Mouse (Mus musculus) thymus, postnatal 36 days (tissue): ENCODE measurements at regions not wholly inside any gene's neighbourhood (a gene's known extent, or its start where the extent isn't known, plus 50 kb on each side); places are given as distances from the start of the nearest gene placed in this dataset.

Source experiments
- DNase-seq, 2 experiments: peaks; one replicate each; pipeline ENCODE4 v3.0.0; 2022; ENCODE audit warnings: mixed read lengths in 2 of 2

GRCm38 (mm10) chr16:30008451-30009357, 55.5 kb upstream of the Hes1 start:
- peak; percentile 55 to 64 for DNase-seq

GRCm38 (mm10) chr16:30009521-30010186, 54.5 kb upstream of the Hes1 start:
- peak in 1 of 2 experiments; percentile 11 for DNase-seq

- no peak for DNase-seq
Measured at GRCm38 (mm10) chr16:30013123-30013522, 51.1 kb upstream of the Hes1 start.

- no peak for DNase-seq
Measured at GRCm38 (mm10) chr16:30013943-30014342, 50.2 kb upstream of the Hes1 start.
